Mouse (Mus musculus): ENCODE results near the gene Ryk.

The Ryk gene

DNA sequence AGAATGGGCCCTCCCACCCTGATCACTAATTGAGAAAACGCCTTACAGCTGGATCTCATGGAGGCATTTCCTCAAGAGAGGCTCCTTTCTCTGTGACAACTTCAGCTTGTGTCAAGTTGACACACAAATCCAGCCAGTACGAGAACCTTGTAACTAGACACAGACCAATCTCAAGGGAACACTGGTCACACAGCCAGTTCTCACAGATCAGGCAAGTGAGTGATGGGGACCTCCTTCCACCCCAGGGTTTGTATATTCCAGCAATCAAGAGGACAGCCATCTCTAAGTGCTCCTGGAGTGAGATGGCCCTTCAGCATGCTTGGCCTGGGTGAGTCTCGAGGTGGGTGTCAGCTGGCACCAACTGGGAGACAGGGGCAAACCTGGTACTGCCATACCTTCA lies 121.1 kb downstream of the Ryk start:
- no peak for DNase-seq
